In genomic region chr9:107556346-107556745, GRCm38 (mm10) we compare ENCODE assay signal across 9 mouse cellular contexts. TPM values are rescaled to one million over a fixed set of nuclear protein-coding genes. Genes with fewer than 3 reads are reported as not detected.
DNase-seq lines count a peak whose midpoint lies in the region; ATAC-seq and TF ChIP-seq lines count a peak whose summit lies in the region.
"Had no signal": no experiment of that assay in that cellular context is flagged by ENCODE, and none has a peak within 500 bp of the region (broad histone marks: within the 10 kb centered on the region; RNA-seq: fewer than 3 reads in every experiment).

No protein-coding gene starts in this region.

- H3K9ac ChIP-seq in heart, embryonic 13.5 days = peak overlapping the region; percentile 95
- H3K9ac ChIP-seq in intestine, embryonic 16.5 days (ENCODE audit: low read depth, low read length) = peak overlapping the region; percentile 94
- no peak overlapping the region for H3K9ac ChIP-seq in midbrain, embryonic 15.5 days

- no peak for DNase-seq in heart, postnatal 10 days
- no peak for DNase-seq in ovary, postnatal 14 days (ENCODE audit: low spot score)
- no peak for DNase-seq in urinary bladder, postnatal 36 days (ENCODE audit: low spot score in 2 of 2)
- no peak for DNase-seq in cerebellum, adult 11 months
- DNase-seq: cerebellum, adult 2 months had no signal

- no peak for TF ChIP-seq POLR2A in bone marrow macrophage, adult 2 months (IDR thresholded peaks at IDR 0.05; ENCODE audit: borderline replicate concordance, low read depth, low read length)

- ATAC-seq in heart, embryonic 13.5 days (ENCODE audit: extremely low read depth, insufficient number of reproducible peaks, low FRiP score, low TSS enrichment) = no peak
- ATAC-seq in intestine, embryonic 16.5 days = no peak
- ATAC-seq in midbrain, embryonic 15.5 days (replicated peaks) = no peak

- H3K9me3 ChIP-seq in heart, embryonic 13.5 days = no peaks in the 10 kb centered on the region
- H3K9me3 ChIP-seq in intestine, embryonic 16.5 days (ENCODE audit: control insufficient read depth, low read length) = no peaks in the 10 kb centered on the region
- no peaks in the 10 kb centered on the region for H3K9me3 ChIP-seq in midbrain, embryonic 15.5 days

- H3K27ac ChIP-seq in heart, embryonic 13.5 days (replicated peaks) = 0 out of 2 replicates have a peak overlapping the region, but pooled peaks have one; percentile 12
- H3K27ac ChIP-seq in bone marrow macrophage, adult 2 months (ENCODE audit: insufficient read depth, low read depth, low read length) = peak overlapping the region; percentile 95
- peak overlapping the region; percentile 98 for H3K27ac ChIP-seq in intestine, embryonic 16.5 days (ENCODE audit: low read length)
- H3K27ac ChIP-seq in midbrain, embryonic 15.5 days = no peak overlapping the region

- H3K4me3 ChIP-seq in heart, embryonic 13.5 days = peak overlapping the region; percentile 86
- peak overlapping the region; percentile 83 for H3K4me3 ChIP-seq in bone marrow macrophage, adult 2 months (ENCODE audit: insufficient read depth, low read length)
- H3K4me3 ChIP-seq in intestine, embryonic 16.5 days (ENCODE audit: low read length) = peak overlapping the region; percentile 84
- H3K4me3 ChIP-seq in midbrain, embryonic 15.5 days = no peak overlapping the region

- intact Hi-C loops in heart, postnatal 10 days (cut with DNase I) = no loop called here

- peaks cover 48% of the 10 kb centered on the region for H3K4me1 ChIP-seq in heart, embryonic 13.5 days
- peaks cover 24% of the 10 kb centered on the region for H3K4me1 ChIP-seq in bone marrow macrophage, adult 2 months (ENCODE audit: control insufficient read depth, insufficient read depth, low read length)
- peaks cover 36% of the 10 kb centered on the region for H3K4me1 ChIP-seq in intestine, embryonic 16.5 days (ENCODE audit: control insufficient read depth, insufficient read depth, low read length)
- H3K4me1 ChIP-seq in midbrain, embryonic 15.5 days = peaks cover 40% of the 10 kb centered on the region

- H3K4me2 ChIP-seq in heart, embryonic 13.5 days = peak overlapping the region; percentile 96
- peak overlapping the region; percentile 96 for H3K4me2 ChIP-seq in intestine, embryonic 16.5 days (ENCODE audit: low read depth, low read length)
- H3K4me2 ChIP-seq in midbrain, embryonic 15.5 days = peak overlapping the region; percentile 89

- TF ChIP-seq CTCF in bone marrow macrophage, adult 2 months (IDR thresholded peaks at IDR 0.05; ENCODE audit: low read depth, low read length) = no peak

- H3K36me3 ChIP-seq in heart, embryonic 13.5 days = peaks cover 50% of the 10 kb centered on the region
- H3K36me3 ChIP-seq in intestine, embryonic 16.5 days (ENCODE audit: control insufficient read depth, insufficient read depth, low read length) = peaks cover 18% of the 10 kb centered on the region
- H3K36me3 ChIP-seq in midbrain, embryonic 15.5 days (replicated peaks) = peaks cover 35% of the 10 kb centered on the region

- 52% methylated on average over 3 of the region's 3 CpGs for WGBS in heart, embryonic 13.5 days
- 65% methylated on average over 3 of the region's 3 CpGs for WGBS in intestine, embryonic 16.5 days
- 80% methylated on average over 3 of the region's 3 CpGs for WGBS in midbrain, embryonic 15.5 days

- H3K27me3 ChIP-seq in heart, embryonic 13.5 days (replicated peaks) = peaks cover 8% of the 10 kb centered on the region; the same call in 1 of the 2 replicates
- no peaks in the 10 kb centered on the region for H3K27me3 ChIP-seq in intestine, embryonic 16.5 days (replicated peaks; ENCODE audit: control insufficient read depth, insufficient read depth, low read length)
- peaks cover 20% of the 10 kb centered on the region for H3K27me3 ChIP-seq in midbrain, embryonic 15.5 days (replicated peaks)

RNA-seq across cellular contexts. Expression of gene Rassf1, which starts 5.0 kb away (rescaled TPM):
- 47.6 and 56.1 TPM in 2 replicates for polyA plus RNA-seq in heart, embryonic 13.5 days (2015; fragmentation: Nextera tagmentation; extraction: Ambion mirVana)
- total RNA-seq in heart, postnatal 10 days (2021) = 10 to 100 TPM; 28.8 to 32.0 TPM
- 45.1 and 46.2 TPM in 2 replicates for polyA plus RNA-seq in bone marrow macrophage, adult 2 months (2012; ENCODE audit: insufficient read depth, insufficient read length, missing spikeins)
- 52.5 and 53.7 TPM in 2 replicates for polyA plus RNA-seq in intestine, embryonic 16.5 days (2015; fragmentation: Nextera tagmentation; extraction: Ambion mirVana)
- 44.4 and 45.3 TPM in 2 replicates for polyA plus RNA-seq in midbrain, embryonic 15.5 days (2015; fragmentation: Nextera tagmentation; extraction: Ambion mirVana)

RNA-seq across cellular contexts. Expression of gene Tusc2, which starts 6.7 kb away (rescaled TPM):
- polyA plus RNA-seq in heart, embryonic 13.5 days (2015; fragmentation: Nextera tagmentation; extraction: Ambion mirVana) = 44.5 and 51.6 TPM in 2 replicates
- 10 to 100 TPM; 25.7 to 26.8 TPM for total RNA-seq in heart, postnatal 10 days (2021)
- 23.0 and 23.6 TPM in 2 replicates for polyA plus RNA-seq in bone marrow macrophage, adult 2 months (2012; ENCODE audit: insufficient read depth, insufficient read length, missing spikeins)
- polyA plus RNA-seq in intestine, embryonic 16.5 days (2015; fragmentation: Nextera tagmentation; extraction: Ambion mirVana) = 49.6 and 50.6 TPM in 2 replicates
- polyA plus RNA-seq in midbrain, embryonic 15.5 days (2015; fragmentation: Nextera tagmentation; extraction: Ambion mirVana) = 123 and 125 TPM in 2 replicates

RNA-seq across cellular contexts. Expression of gene Zmynd10, which starts 9.2 kb away (rescaled TPM):
- not detected in 2 replicates for polyA plus RNA-seq in heart, embryonic 13.5 days (2015; fragmentation: Nextera tagmentation; extraction: Ambion mirVana)
- total RNA-seq in heart, postnatal 10 days (2021) = not detected
- 0.66 TPM in 1 of 2 replicates, not detected in the other for polyA plus RNA-seq in bone marrow macrophage, adult 2 months (2012; ENCODE audit: insufficient read depth, insufficient read length, missing spikeins)
- polyA plus RNA-seq in intestine, embryonic 16.5 days (2015; fragmentation: Nextera tagmentation; extraction: Ambion mirVana) = 2.3 and 2.5 TPM in 2 replicates
- polyA plus RNA-seq in midbrain, embryonic 15.5 days (2015; fragmentation: Nextera tagmentation; extraction: Ambion mirVana) = 4.6 TPM in 2 replicates

RNA-seq across cellular contexts. Expression of gene Hyal2, which starts 11.4 kb away (rescaled TPM):
- 94.0 and 104 TPM in 2 replicates for polyA plus RNA-seq in heart, embryonic 13.5 days (2015; fragmentation: Nextera tagmentation; extraction: Ambion mirVana)
- total RNA-seq in heart, postnatal 10 days (2021) = 10 to 100 TPM; 47.0 to 56.0 TPM
- polyA plus RNA-seq in bone marrow macrophage, adult 2 months (2012; ENCODE audit: insufficient read depth, insufficient read length, missing spikeins) = 8.8 and 10.3 TPM in 2 replicates
- polyA plus RNA-seq in intestine, embryonic 16.5 days (2015; fragmentation: Nextera tagmentation; extraction: Ambion mirVana) = 88.2 and 91.2 TPM in 2 replicates
- 82.9 and 88.7 TPM in 2 replicates for polyA plus RNA-seq in midbrain, embryonic 15.5 days (2015; fragmentation: Nextera tagmentation; extraction: Ambion mirVana)

RNA-seq across cellular contexts. Expression of gene Nprl2, which starts 14.3 kb away (rescaled TPM):
- 27.8 and 27.9 TPM in 2 replicates for polyA plus RNA-seq in heart, embryonic 13.5 days (2015; fragmentation: Nextera tagmentation; extraction: Ambion mirVana)
- total RNA-seq in heart, postnatal 10 days (2021) = 10 to 100 TPM; 12.9 to 16.7 TPM
- polyA plus RNA-seq in bone marrow macrophage, adult 2 months (2012; ENCODE audit: insufficient read depth, insufficient read length, missing spikeins) = 19.9 and 22.5 TPM in 2 replicates
- 39.1 and 39.8 TPM in 2 replicates for polyA plus RNA-seq in intestine, embryonic 16.5 days (2015; fragmentation: Nextera tagmentation; extraction: Ambion mirVana)
- 78.4 and 81.6 TPM in 2 replicates for polyA plus RNA-seq in midbrain, embryonic 15.5 days (2015; fragmentation: Nextera tagmentation; extraction: Ambion mirVana)
